Comparison of ENCODE assay signal across 8 mouse cellular contexts in genomic region chr10:31445291-31446124, GRCm38 (mm10). TPM values are rescaled to one million over a fixed set of nuclear protein-coding genes. Genes with fewer than 3 reads are reported as not detected.
A peak's percentile ranks its signal among the peaks of the same experiment; 100 is the strongest.
DNase-seq lines count a peak whose midpoint lies in the region; ATAC-seq and TF ChIP-seq lines count a peak whose summit lies in the region.

TSS of gene Tpd52l1 (minus strand) at chr10:31445958.

- DNase-seq in c-Kit-positive CD71-positive TER-119-positive erythroid progenitor cells, embryonic 14.5 days (ENCODE audit: low spot score): peak; percentile 45
- peak; percentile 87 for DNase-seq in forebrain, embryonic 14.5 days (ENCODE audit: low spot score)
- DNase-seq in heart, postnatal 0 days (ENCODE audit: low spot score): peak; percentile 86
- DNase-seq in kidney, postnatal 36 days: peak; percentile 91 to 94
- DNase-seq in liver, embryonic 13.5 days: peak; percentile 57
- DNase-seq in neural tube, embryonic 11.5 days (ENCODE audit: low spot score): peak; percentile 92
- peak; percentile 95 for DNase-seq in testis, postnatal 10 days (ENCODE audit: low spot score)

- H3K9me3 ChIP-seq in E14TG2a.4 (ENCODE audit: low read length): no peaks in the 10 kb centered on the region
- H3K9me3 ChIP-seq in forebrain, embryonic 14.5 days (replicated peaks; ENCODE audit: control insufficient read depth, low read length): no peaks in the 10 kb centered on the region
- H3K9me3 ChIP-seq in heart, postnatal 0 days (replicated peaks; ENCODE audit: control insufficient read depth, low read length): no peaks in the 10 kb centered on the region
- H3K9me3 ChIP-seq in liver, embryonic 13.5 days (replicated peaks): no peaks in the 10 kb centered on the region
- H3K9me3 ChIP-seq in neural tube, embryonic 11.5 days (ENCODE audit: control insufficient read depth, low read length): no peaks in the 10 kb centered on the region

- H3K27me3 ChIP-seq in E14TG2a.4 (ENCODE audit: insufficient read depth, low read length): peaks cover 9% of the 10 kb centered on the region; the same call in 1 of the 2 replicates
- H3K27me3 ChIP-seq in forebrain, embryonic 14.5 days (replicated peaks; ENCODE audit: control insufficient read depth, insufficient read depth, low read length): no peaks in the 10 kb centered on the region
- H3K27me3 ChIP-seq in heart, postnatal 0 days (ENCODE audit: control insufficient read depth, insufficient read depth, low read length): no peaks in the 10 kb centered on the region
- peaks cover 11% of the 10 kb centered on the region for H3K27me3 ChIP-seq in liver, embryonic 13.5 days
- H3K27me3 ChIP-seq in neural tube, embryonic 11.5 days (ENCODE audit: control insufficient read depth, insufficient read depth, low read length): no peaks in the 10 kb centered on the region

- peak within 1 kb of the TSS; percentile 83 for H3K4me3 ChIP-seq in E14TG2a.4 (replicated peaks; ENCODE audit: low read length)
- H3K4me3 ChIP-seq in forebrain, embryonic 14.5 days (ENCODE audit: low read depth, low read length): peak within 1 kb of the TSS; percentile 51
- peak within 1 kb of the TSS; percentile 62 for H3K4me3 ChIP-seq in heart, postnatal 0 days (ENCODE audit: low read depth, low read length)
- H3K4me3 ChIP-seq in liver, embryonic 13.5 days (replicated peaks): peak within 1 kb of the TSS; percentile 59
- peak within 1 kb of the TSS; percentile 54 for H3K4me3 ChIP-seq in neural tube, embryonic 11.5 days (ENCODE audit: low read depth, low read length)

- H3K36me3 ChIP-seq in E14TG2a.4 (ENCODE audit: insufficient read depth, low read length): no peaks in the 10 kb centered on the region
- no peaks in the 10 kb centered on the region for H3K36me3 ChIP-seq in forebrain, embryonic 14.5 days (ENCODE audit: control insufficient read depth, insufficient read depth, low read length)
- H3K36me3 ChIP-seq in heart, postnatal 0 days (replicated peaks; ENCODE audit: control insufficient read depth, insufficient read depth, low read length): no peaks in the 10 kb centered on the region
- no peaks in the 10 kb centered on the region for H3K36me3 ChIP-seq in liver, embryonic 13.5 days
- H3K36me3 ChIP-seq in neural tube, embryonic 11.5 days (ENCODE audit: control insufficient read depth, insufficient read depth, low read length): no peaks in the 10 kb centered on the region; the same call in 1 of the 2 replicates

- peak; percentile 58 for TF ChIP-seq CTCF in E14TG2a.4 (conservative IDR thresholded peaks at IDR 0.05; ENCODE audit: low read length)
- TF ChIP-seq CTCF in heart, postnatal 0 days (IDR thresholded peaks at IDR 0.05; ENCODE audit: low read depth): peak; percentile 94

- peak within 1 kb of the TSS; percentile 79 for H3K4me2 ChIP-seq in forebrain, embryonic 14.5 days (ENCODE audit: low read length)
- H3K4me2 ChIP-seq in heart, postnatal 0 days (ENCODE audit: low read depth, low read length): peak within 1 kb of the TSS; percentile 77
- peak within 1 kb of the TSS; percentile 70 for H3K4me2 ChIP-seq in liver, embryonic 13.5 days
- H3K4me2 ChIP-seq in neural tube, embryonic 11.5 days (ENCODE audit: low read depth): peak within 1 kb of the TSS; percentile 80

- TF ChIP-seq EP300 in heart, postnatal 0 days (IDR thresholded peaks at IDR 0.05; ENCODE audit: low read depth): no peak

- no peak within 1 kb of the TSS for H3K27ac ChIP-seq in forebrain, embryonic 14.5 days (ENCODE audit: low read depth, low read length)
- no peak within 1 kb of the TSS for H3K27ac ChIP-seq in heart, postnatal 0 days (ENCODE audit: low read depth)
- H3K27ac ChIP-seq in liver, embryonic 13.5 days: no peak within 1 kb of the TSS
- no peak within 1 kb of the TSS for H3K27ac ChIP-seq in neural tube, embryonic 11.5 days (ENCODE audit: low read depth, low read length)

- H3K4me1 ChIP-seq in E14TG2a.4 (replicated peaks; ENCODE audit: low read depth, low read length): peaks cover 18% of the 10 kb centered on the region
- H3K4me1 ChIP-seq in forebrain, embryonic 14.5 days (ENCODE audit: control insufficient read depth, insufficient read depth, low read length): no peaks in the 10 kb centered on the region
- H3K4me1 ChIP-seq in heart, postnatal 0 days (ENCODE audit: control insufficient read depth, insufficient read depth): no peaks in the 10 kb centered on the region; the same call in 1 of the 2 replicates
- H3K4me1 ChIP-seq in liver, embryonic 13.5 days (replicated peaks): no peaks in the 10 kb centered on the region
- no peaks in the 10 kb centered on the region for H3K4me1 ChIP-seq in neural tube, embryonic 11.5 days (ENCODE audit: control insufficient read depth, insufficient read depth, low read length)

- 2% methylated on average over 59 of the region's 59 CpGs for WGBS in forebrain, embryonic 14.5 days
- WGBS in heart, postnatal 0 days: under 1% methylated on average over 59 of the region's 59 CpGs
- WGBS in liver, embryonic 13.5 days (ENCODE audit: insufficient replicate concordance): 2% methylated on average over 58 of the region's 59 CpGs
- WGBS in neural tube, embryonic 11.5 days: under 1% methylated on average over 59 of the region's 59 CpGs

- peak; percentile 99 for ATAC-seq in forebrain, embryonic 14.5 days
- ATAC-seq in heart, postnatal 0 days (ENCODE audit: insufficient read depth, low read depth): peak; percentile 97
- ATAC-seq in liver, embryonic 13.5 days (ENCODE audit: low read depth): peak; percentile 92
- peak; percentile 100 for ATAC-seq in neural tube, embryonic 11.5 days (ENCODE audit: insufficient read depth, low FRiP score, low TSS enrichment)

- peak within 1 kb of the TSS; percentile 51 for H3K9ac ChIP-seq in forebrain, embryonic 14.5 days (ENCODE audit: low read length)
- H3K9ac ChIP-seq in heart, postnatal 0 days (replicated peaks; ENCODE audit: low read depth, low read length): peak within 1 kb of the TSS; percentile 50; the same call in 1 of the 2 replicates
- peak within 1 kb of the TSS; percentile 49 for H3K9ac ChIP-seq in liver, embryonic 13.5 days
- peak within 1 kb of the TSS; percentile 57 for H3K9ac ChIP-seq in neural tube, embryonic 11.5 days (ENCODE audit: low read length)

RNA-seq across cellular contexts. Expression of gene Tpd52l1, which starts in this region (rescaled TPM):
- polyA plus RNA-seq in forebrain, embryonic 14.5 days (2014; fragmentation: Nextera tagmentation; extraction: Ambion mirVana): 20.4 and 24.4 TPM in 2 replicates
- total RNA-seq in heart, postnatal 0 days (2014; rRNA removed; ENCODE audit: low replicate concordance): 3.7 and 11.9 TPM in 2 replicates
- polyA plus RNA-seq in heart, postnatal 0 days (2015; fragmentation: Nextera tagmentation; extraction: Ambion mirVana): 15.4 and 17.8 TPM in 2 replicates
- polyA plus RNA-seq in liver, embryonic 13.5 days (2015; fragmentation: Nextera tagmentation; extraction: Ambion mirVana): 1.5 and 1.6 TPM in 2 replicates
- 31.9 and 40.8 TPM in 2 replicates for polyA plus RNA-seq in neural tube, embryonic 11.5 days (2014; fragmentation: Nextera tagmentation; extraction: Ambion mirVana)

Comparison
In these comparisons a context has a peak if more than half of its experiments do, and no peak if none do; other contexts are left out.
1. DNase-seq: peak in every context shown above with its lines; median percentile 95 in testis, postnatal 10 days; 92 in kidney, postnatal 36 days; 92 in neural tube, embryonic 11.5 days; 87 in forebrain, embryonic 14.5 days; 86 in heart, postnatal 0 days; 57 in liver, embryonic 13.5 days; 45 in c-Kit-positive CD71-positive TER-119-positive erythroid progenitor cells, embryonic 14.5 days.